Mouse (Mus musculus): ENCODE results near the gene Il13. TPM values are rescaled to one million over a fixed set of nuclear protein-coding genes. Genes with fewer than 3 reads are reported as not detected.

Il13 gene
- polyA plus RNA-seq (2012; rRNA removed) = not detected in 2 replicates

DNA sequence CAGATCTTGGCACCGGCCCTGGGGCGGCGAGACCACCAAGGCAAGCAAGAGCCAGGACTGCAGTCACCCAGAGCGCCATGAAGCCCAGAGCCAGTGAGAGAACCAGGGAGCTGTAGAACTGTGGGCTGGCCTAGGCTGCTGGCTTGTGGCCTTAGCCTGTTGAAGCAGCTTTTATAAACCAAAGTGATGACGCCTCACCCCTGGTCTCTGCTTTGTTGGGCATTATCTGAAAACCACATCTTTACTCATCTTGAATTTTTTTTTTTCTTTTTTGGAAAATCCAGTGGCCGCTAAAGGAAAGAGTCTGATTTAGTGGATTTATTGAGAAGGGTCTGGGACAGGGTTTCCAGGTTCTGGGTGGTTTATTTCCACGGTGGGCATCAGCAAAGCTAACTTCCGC, at the start of gene Il13:
Il13 (minus strand) TSS at position 147 of the 400 bp plus-strand sequence.

GRCm38 (mm10) chr11:53618619-53619198, 15.8 kb downstream of the Il13 start, which contains the start of gene Il4:
Gene Il4, minus strand, starts transcription at chr11:53618669.

Other genes with a start within 250 kb of the Il13 start
- 0.25 TPM in 1 of 2 replicates, not detected in the other for gene Leap2, start 211.5 kb downstream of the Il13 start, polyA plus RNA-seq (2012; rRNA removed)
- gene Uqcrq, start 203.9 kb downstream of the Il13 start, polyA plus RNA-seq (2012; rRNA removed) = 288 and 294 TPM in 2 replicates
- gene Gdf9, start 203.7 kb downstream of the Il13 start, polyA plus RNA-seq (2012; rRNA removed) = 2.4 and 2.6 TPM in 2 replicates
- 0.06 and 0.25 TPM in 2 replicates for gene Gm10447, start 177.6 kb downstream of the Il13 start, polyA plus RNA-seq (2012; rRNA removed)
- 2.3 and 4.0 TPM in 2 replicates for gene Shroom1, start 177.5 kb downstream of the Il13 start, polyA plus RNA-seq (2012; rRNA removed)
- not detected in 2 replicates for gene Gm9837, start 164.2 kb downstream of the Il13 start, polyA plus RNA-seq (2012; rRNA removed)
- not detected in 2 replicates for gene Gm9945, start 154.5 kb downstream of the Il13 start, polyA plus RNA-seq (2012; rRNA removed)
- 0.81 and 1.2 TPM in 2 replicates for gene Sowaha, start 154.4 kb downstream of the Il13 start, polyA plus RNA-seq (2012; rRNA removed)
- 38.6 and 46.0 TPM in 2 replicates for gene Sept8, start 115.4 kb downstream of the Il13 start, polyA plus RNA-seq (2012; rRNA removed)
- gene Kif3a, start 67.3 kb downstream of the Il13 start, polyA plus RNA-seq (2012; rRNA removed) = 89.6 and 93.3 TPM in 2 replicates
- gene Il4, start 16.0 kb downstream of the Il13 start, polyA plus RNA-seq (2012; rRNA removed) = not detected in 2 replicates
- 6.5 and 7.1 TPM in 2 replicates for gene Rad50, start 72.6 kb upstream of the Il13 start, polyA plus RNA-seq (2012; rRNA removed)
- gene Il5, start 86.1 kb upstream of the Il13 start, polyA plus RNA-seq (2012; rRNA removed) = 0.05 and 0.08 TPM in 2 replicates
- 5.5 and 9.2 TPM in 2 replicates for gene Irf1, start 135.3 kb upstream of the Il13 start, polyA plus RNA-seq (2012; rRNA removed)
- 0.06 and 0.19 TPM in 2 replicates for gene Gm17334, start 138.5 kb upstream of the Il13 start, polyA plus RNA-seq (2012; rRNA removed)
- 0.11 and 0.64 TPM in 2 replicates for gene Gm12216, start 224.6 kb upstream of the Il13 start, polyA plus RNA-seq (2012; rRNA removed)

All from central nervous system, embryonic 14 days (tissue).